Mouse (Mus musculus) limb, embryonic 12.5 days (tissue): ENCODE results near the gene Cd209b. TPM values are rescaled to one million over a fixed set of nuclear protein-coding genes. Genes with fewer than 3 reads are reported as not detected.

ENCODE experiments used
- ATAC-seq: fragments of 200-750 bp; cut with Nextera tagmentation; 2 replicates; pipeline ENCODE4 v1.8.0; 2017; ENCODE audit warnings: low read depth, moderate TSS enrichment; ENCODE audit not compliant: insufficient number of reproducible peaks, insufficient read depth, low FRiP score, low TSS enrichment
- H3K27ac ChIP-seq: fragments of 300-500 bp; sonication (generic); 2 replicates; pipeline ENCODE4 v1.5.1; 2016; ENCODE audit warnings: mild to moderate bottlenecking, moderate library complexity
- H3K27me3 ChIP-seq: fragments of 300-500 bp; sonication (generic); 2 replicates; pipeline ENCODE4 v1.6.1; 2016; ENCODE audit warnings: mild to moderate bottlenecking, moderate library complexity
- H3K36me3 ChIP-seq: fragments of 300-500 bp; sonication (generic); 2 replicates; pipeline ENCODE4 v1.6.1; 2016; ENCODE audit warnings: mild to moderate bottlenecking, moderate library complexity
- H3K4me1 ChIP-seq: fragments of 300-500 bp; sonication (generic); replicated peaks from 2 replicates; pipeline ENCODE4 v1.6.1; 2016
- H3K4me2 ChIP-seq: fragments of 300-500 bp; sonication (generic); 2 replicates; pipeline ENCODE4 v1.6.1; 2016; ENCODE audit warnings: mild to moderate bottlenecking, moderate library complexity
- H3K4me3 ChIP-seq: fragments of 300-500 bp; sonication (generic); replicated peaks from 2 replicates; pipeline ENCODE4 v1.5.1; 2016; ENCODE audit warnings: mild to moderate bottlenecking
- H3K9ac ChIP-seq: fragments of 300-500 bp; sonication (generic); replicated peaks from 2 replicates; pipeline ENCODE4 v1.6.1; 2016; ENCODE audit warnings: mild to moderate bottlenecking, moderate library complexity
- H3K9me3 ChIP-seq: fragments of 300-500 bp; sonication (generic); 2 replicates; pipeline ENCODE4 v1.6.1; 2016; ENCODE audit warnings: mild to moderate bottlenecking, moderate library complexity
- WGBS: fragments of 180-500 bp; shearing (Covaris S2); methylation state at CpG from one replicate; pipeline ENCODE4 v1.1.7; 2016; 5-methylcytosine and 5-hydroxymethylcytosine counted together
- polyA plus RNA-seq: library from polyadenylated mRNA; unstranded; fragments of >200 nt; fragmentation: Nextera tagmentation; extraction: Ambion mirVana; gene quantifications from 2 replicates; pipeline ENCODE4 v1.2.1, GENCODE M21; 2016

Gene Cd209b
- polyA plus RNA-seq = not detected in 2 replicates

- H3K27me3 ChIP-seq = no peaks in the 10 kb centered on the region
- no peaks in the 10 kb centered on the region for H3K4me1 ChIP-seq
- no peak within 1 kb of the TSS for H3K4me3 ChIP-seq
- H3K36me3 ChIP-seq = no peaks in the 10 kb centered on the region
- no peak within 1 kb of the TSS for H3K27ac ChIP-seq
- H3K4me2 ChIP-seq = no peak within 1 kb of the TSS
- WGBS = 94% methylated on average over 3 of the region's 3 CpGs
- H3K9ac ChIP-seq = no peak within 1 kb of the TSS
- no peak for ATAC-seq
- H3K9me3 ChIP-seq = peaks cover 16% of the 10 kb centered on the region; the same call in 1 of the 2 replicates
Measured at GRCm38 (mm10) chr8:3926744-3927143, at the start of gene Cd209b. Cd209b (minus strand) TSS chr8:3926844.

DNA sequence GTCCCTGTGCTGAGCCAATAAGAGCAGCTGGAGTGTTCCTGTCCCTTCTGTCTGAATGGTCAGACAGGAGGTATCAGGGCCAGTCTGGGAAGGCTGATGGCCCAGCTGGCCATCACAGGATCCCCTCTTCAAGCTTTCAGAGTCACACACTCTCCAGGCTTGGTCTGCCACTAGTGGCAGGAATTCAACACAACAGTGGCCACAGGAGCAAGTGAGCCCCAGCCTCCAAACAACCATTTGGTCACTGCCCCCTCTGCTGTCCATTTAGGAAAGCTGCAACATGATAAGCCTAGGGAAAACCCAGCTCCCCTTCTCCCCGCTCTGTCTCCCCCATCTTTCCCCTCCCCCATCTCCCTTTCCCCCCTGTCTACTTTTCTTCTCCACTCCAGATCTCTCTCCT, 29.4 kb upstream of the Cd209b start:
- Histone ChIP-seq H3K27me3 (no peaks in the 10 kb centered on the region), H3K9me3 (peaks cover 29% of the 10 kb centered on the region), H3K4me2 (no peak overlapping the region), H3K4me3 (no peak overlapping the region), H3K9ac (no peak overlapping the region), H3K4me1 (no peaks in the 10 kb centered on the region), H3K27ac (no peak overlapping the region), H3K36me3 (no peaks in the 10 kb centered on the region)
- ATAC-seq = no peak
- WGBS = 71% methylated on average over 1 of the region's 1 CpGs

- Histone ChIP-seq H3K4me2 (no peak within 1 kb of the TSS), H3K4me3 (no peak within 1 kb of the TSS), H3K27ac (no peak within 1 kb of the TSS), H3K9ac (no peak within 1 kb of the TSS), H3K9me3 (peaks cover 22% of the 10 kb centered on the region), H3K27me3 (no peaks in the 10 kb centered on the region), H3K36me3 (no peaks in the 10 kb centered on the region), H3K4me1 (no peaks in the 10 kb centered on the region)
- no peak for ATAC-seq
- whole genome bisulfite sequencing = 91% methylated on average over 1 of the region's 1 CpGs
Measured at GRCm38 (mm10) chr8:3954646-3955045, 28.0 kb upstream of the Cd209b start, which contains the start of gene Cd209c. Cd209c (minus strand) TSS chr8:3954746.

GRCm38 (mm10) chr8:3940023-3940422, 13.4 kb upstream of the Cd209b start:
- no peaks in the 10 kb centered on the region for H3K4me1 ChIP-seq
- WGBS = 88% methylated on average over 3 of the region's 3 CpGs
- H3K9me3 ChIP-seq = peaks cover 31% of the 10 kb centered on the region
- H3K9ac ChIP-seq = no peak overlapping the region
- no peak overlapping the region for H3K4me3 ChIP-seq
- no peak overlapping the region for H3K27ac ChIP-seq
- H3K36me3 ChIP-seq = no peaks in the 10 kb centered on the region
- H3K4me2 ChIP-seq = no peak overlapping the region
- no peak for ATAC-seq
- H3K27me3 ChIP-seq = no peaks in the 10 kb centered on the region

GRCm38 (mm10) chr8:3878455-3878854, 48.2 kb downstream of the Cd209b start, which contains the start of gene Cd209d:
Cd209d (minus strand) TSS chr8:3878555.
- no peak for ATAC-seq
- no peaks in the 10 kb centered on the region for H3K4me1 ChIP-seq
- H3K4me2 ChIP-seq = no peak within 1 kb of the TSS
- no peak within 1 kb of the TSS for H3K4me3 ChIP-seq
- no peaks in the 10 kb centered on the region for H3K36me3 ChIP-seq
- H3K27me3 ChIP-seq = no peaks in the 10 kb centered on the region
- 75% methylated on average over 4 of the region's 4 CpGs for WGBS
- H3K27ac ChIP-seq = no peak within 1 kb of the TSS
- H3K9me3 ChIP-seq = peaks cover 5% of the 10 kb centered on the region; the same call in 1 of the 2 replicates
- H3K9ac ChIP-seq = no peak within 1 kb of the TSS

DNA sequence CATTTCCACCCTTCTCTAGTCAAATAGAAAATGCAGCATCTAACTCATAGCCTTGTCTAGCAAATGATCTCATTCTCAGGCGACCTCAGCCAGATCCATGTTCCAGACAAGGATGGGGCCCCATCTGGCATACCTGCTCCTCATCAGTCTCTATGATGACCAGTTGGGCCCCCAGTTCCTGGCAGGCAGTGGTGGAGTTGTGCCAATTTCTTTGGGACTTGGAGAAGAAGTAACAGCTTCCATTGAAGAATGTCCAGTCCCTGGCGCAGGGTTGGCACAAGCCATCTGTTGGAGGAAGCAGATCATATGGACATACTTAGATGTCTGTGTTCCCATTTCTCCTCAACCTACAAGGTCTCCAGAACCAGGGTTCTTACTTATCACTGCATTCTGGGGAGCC, 50.5 kb downstream of the Cd209b start:
- H3K4me1 ChIP-seq = no peaks in the 10 kb centered on the region
- no peak overlapping the region for H3K27ac ChIP-seq
- 83% methylated on average over 2 of the region's 2 CpGs for WGBS
- H3K9me3 ChIP-seq = peaks cover 14% of the 10 kb centered on the region
- H3K4me2 ChIP-seq = no peak overlapping the region
- no peak for ATAC-seq
- no peak overlapping the region for H3K9ac ChIP-seq
- no peaks in the 10 kb centered on the region for H3K36me3 ChIP-seq
- no peak overlapping the region for H3K4me3 ChIP-seq
- no peaks in the 10 kb centered on the region for H3K27me3 ChIP-seq

Other genes with a start within 250 kb of the Cd209b start
- gene Fcer2a, start 232.7 kb downstream of the Cd209b start, polyA plus RNA-seq = 0.37 TPM in 1 of 2 replicates, not detected in the other
- not detected in 2 replicates for gene Clec4g, start 206.2 kb downstream of the Cd209b start, polyA plus RNA-seq
- not detected in 2 replicates for gene Cd209a, start 177.9 kb downstream of the Cd209b start, polyA plus RNA-seq
- not detected in 2 replicates for gene Cd209e, start 72.5 kb downstream of the Cd209b start, polyA plus RNA-seq
- gene Cd209d, start 48.3 kb downstream of the Cd209b start, polyA plus RNA-seq = not detected in 2 replicates
- 0.13 and 0.26 TPM in 2 replicates for gene Cd209c, start 27.9 kb upstream of the Cd209b start, polyA plus RNA-seq
- not detected in 2 replicates for gene Cd209f, start 179.0 kb upstream of the Cd209b start, polyA plus RNA-seq
- not detected in 2 replicates for gene Cd209g, start 207.3 kb upstream of the Cd209b start, polyA plus RNA-seq
- gene Evi5l, start 239.7 kb upstream of the Cd209b start, polyA plus RNA-seq = 29.4 and 33.7 TPM in 2 replicates